Mouse (Mus musculus): ENCODE measurements around the gene Ubox5.
"Not testable (repeated sequence)": the region's sequence is repeated elsewhere in the genome, so short reads cannot be mapped to it uniquely, and the experiment has no call there.

The Ubox5 gene

DNA sequence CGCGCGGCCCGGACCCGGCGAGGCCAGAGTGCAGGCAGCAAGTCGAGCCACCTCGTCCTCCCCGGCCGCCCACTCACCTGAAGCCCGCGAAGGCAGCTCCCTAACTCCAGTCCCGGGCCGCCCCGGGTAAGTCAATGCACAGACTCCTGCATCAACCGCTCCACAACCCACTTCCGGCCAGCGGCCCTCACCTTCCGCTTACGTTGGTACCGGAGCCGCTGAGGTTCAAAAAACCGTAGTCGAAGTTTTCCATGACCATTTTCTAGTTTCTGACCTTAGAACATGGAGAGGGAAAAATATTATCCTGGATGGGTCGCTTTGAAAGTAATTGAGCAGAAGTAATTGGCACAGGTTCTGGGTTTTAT is at the start of gene Ubox5, which contains the start of gene Fastkd5:
TSS of gene Ubox5 (minus strand) at position 200 of the 365 bp plus-strand sequence.
TSS of gene Fastkd5 (minus strand) at position 189 of the 365 bp plus-strand sequence.
- peak; percentile 93 to 97 for DNase-seq

DNA sequence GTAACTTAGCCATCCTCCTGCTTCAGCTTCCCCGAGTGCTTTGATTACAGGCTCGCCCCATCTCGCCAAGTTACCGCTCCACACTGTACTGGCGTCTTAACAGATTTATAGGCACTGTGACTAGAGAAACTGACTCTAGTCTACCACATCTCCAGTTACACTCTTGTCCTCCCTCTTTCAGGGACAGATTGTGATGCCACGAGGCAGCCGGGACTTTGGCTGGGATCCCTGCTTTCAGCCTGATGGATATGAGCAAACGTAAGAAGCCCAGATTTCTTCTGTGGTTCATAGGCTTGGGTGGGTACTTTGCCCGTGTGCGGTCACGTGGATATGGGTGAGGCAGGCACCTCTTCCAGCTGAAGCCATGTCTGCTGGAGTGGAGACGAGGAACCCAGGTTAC is 49.3 kb upstream of the Ubox5 start:
- no peak for DNase-seq

DNA sequence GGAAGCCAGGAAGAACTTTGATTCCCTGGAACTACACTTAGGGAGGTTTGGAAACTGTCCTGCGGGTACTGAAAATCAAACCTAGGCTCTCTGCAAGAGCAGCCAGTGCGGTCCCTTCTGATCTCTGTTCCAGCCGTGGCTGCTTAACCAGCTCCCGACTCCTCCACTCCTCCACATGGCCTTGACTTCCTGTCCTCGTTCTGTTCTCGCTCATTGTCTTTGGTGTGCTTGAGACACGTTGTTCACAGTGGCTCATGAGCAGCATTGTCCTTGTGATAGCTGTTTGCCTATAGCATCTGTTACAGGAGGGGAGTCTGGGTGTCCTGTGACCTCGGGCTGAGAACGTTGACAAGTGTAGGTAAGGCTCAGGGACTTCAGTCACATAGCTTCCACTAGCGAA is 47.4 kb upstream of the Ubox5 start:
- DNase-seq: no peak

DNA sequence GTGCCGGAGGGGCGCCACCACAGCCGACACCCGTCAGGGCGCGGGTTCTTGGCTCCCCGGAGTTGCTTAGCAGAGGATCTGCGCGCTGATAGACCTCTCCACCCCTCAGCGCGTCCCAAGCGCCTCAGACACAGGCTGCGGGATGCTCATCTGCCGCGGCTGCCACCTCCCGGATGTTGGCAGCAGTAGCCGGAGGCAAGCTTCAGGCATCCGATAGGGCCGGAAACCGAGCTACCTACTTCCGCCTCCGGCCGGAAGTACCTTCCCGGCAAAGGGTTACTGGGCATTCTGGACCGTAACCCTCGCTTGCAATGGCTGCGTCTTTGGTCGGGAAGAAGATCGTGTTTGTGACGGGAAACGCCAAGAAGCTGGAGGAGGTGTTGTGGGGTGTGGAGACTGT is 37.7 kb upstream of the Ubox5 start, which contains the start of gene Itpa:
TSS of gene Itpa (plus strand) at position 52 of the 400 bp plus-strand sequence.
- peak; percentile 90 to 92 for DNase-seq

DNA sequence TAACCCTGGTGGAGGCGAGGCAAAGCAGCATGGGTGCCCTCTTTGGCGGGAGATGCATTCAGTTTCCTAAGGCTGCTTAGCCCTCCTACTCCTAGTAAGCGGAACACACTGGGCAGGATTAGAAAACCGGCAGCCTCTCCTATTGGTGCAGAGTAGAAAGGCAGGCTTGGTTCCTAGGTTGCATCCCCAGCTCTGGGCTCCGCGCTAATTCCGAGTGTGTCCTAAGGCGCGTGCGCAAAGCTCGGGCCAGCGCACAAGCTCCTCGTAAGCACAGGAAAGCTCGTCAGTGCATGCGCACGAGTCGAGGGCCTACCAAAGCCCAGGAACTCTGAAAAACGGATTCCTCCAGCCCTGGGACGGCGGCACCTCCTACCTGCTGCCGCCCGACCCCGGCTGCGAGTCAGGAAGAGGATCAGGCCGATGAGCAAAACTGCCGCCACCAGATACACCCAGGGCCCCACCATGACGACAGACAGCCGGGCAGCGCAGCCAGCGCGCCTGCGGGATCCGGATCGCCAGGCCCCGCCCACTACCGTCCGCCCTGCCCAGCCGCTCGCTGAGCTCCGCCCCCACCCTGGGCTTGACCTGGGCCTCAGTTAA is 34.4 kb upstream of the Ubox5 start, which contains the start of gene Ddrgk1:
TSS of gene Ddrgk1 (minus strand) at position 558 of the 600 bp plus-strand sequence.
- DNase-seq: peak; percentile 94 to 97

DNA sequence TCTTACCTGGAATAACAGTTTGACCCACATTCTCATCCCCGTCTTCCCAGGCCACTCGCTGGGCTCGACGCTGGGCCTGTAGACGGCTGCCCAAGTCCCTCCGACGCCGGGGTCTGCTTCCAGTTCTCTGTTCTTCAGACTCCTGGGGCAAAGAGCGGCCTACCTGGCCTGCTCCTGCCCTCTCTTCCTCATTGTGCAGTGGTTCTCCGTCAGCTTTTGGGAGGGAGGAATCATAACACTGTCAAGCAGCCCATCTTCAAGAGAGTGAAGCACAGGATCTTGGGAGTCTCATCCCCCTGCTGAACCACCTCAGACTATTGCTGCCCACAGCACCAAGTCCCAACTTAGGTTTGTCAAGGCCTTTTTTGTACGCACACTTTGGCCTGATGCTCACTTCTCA is 33.5 kb upstream of the Ubox5 start:
- DNase-seq: no peak

DNA sequence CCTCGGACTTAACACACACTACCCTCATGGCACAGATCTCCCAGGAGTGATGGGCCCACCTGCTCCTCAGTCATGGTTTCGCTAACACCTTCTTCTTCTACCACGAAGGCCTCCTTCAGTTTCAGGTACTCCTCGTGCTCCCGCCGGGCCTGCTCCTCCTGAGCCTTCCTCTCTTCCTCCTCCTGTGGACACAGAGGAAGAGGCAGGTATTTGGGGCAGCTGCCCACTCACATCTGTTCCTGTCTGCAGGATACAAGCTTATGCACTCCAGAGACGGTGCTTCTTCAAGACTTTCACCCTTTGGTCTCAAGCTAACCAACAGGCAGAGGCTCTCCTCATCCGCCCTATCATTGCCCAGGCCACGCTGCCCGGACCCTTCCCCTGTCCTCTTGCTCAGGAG is 28.7 kb upstream of the Ubox5 start:
- no peak for DNase-seq

DNA sequence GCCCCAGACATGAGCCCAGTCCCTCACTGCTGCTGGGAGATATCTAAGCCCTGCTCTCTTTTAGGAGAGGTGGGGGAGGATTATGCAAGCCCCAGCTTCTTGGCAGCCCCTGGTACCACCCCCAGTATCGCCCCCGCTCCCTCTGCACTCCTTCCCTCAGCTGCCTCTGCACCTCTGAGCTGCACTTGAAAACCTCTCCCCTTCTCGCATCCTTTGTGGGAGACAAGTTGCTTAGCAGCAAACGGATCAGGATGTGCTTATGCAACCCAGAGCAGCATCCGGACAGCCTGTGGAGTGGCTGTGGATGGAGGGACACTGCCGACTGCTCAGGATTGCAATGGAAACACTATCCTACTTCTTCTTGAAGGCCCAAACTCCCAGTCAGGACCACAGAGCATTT is 27.7 kb upstream of the Ubox5 start:
- DNase-seq: no peak

DNA sequence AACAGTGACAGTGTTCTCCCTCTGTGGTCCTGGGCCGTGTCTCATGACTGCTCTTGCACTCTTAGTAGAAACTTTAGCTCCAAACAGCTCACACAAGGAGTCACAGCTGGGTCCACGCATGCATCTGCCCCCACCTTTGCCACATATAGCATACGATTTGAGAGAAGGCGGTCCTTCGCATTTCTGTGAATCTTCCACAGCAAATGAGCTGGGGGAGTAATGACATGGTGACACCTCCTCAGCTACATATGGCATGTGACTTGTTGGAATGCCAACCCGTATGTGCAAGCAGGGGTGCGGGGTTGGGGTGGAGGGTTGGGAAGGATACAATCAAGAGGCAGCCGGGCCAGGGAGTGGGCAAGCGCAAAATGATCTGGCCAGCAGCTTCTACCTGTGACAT is 26.7 kb upstream of the Ubox5 start:
- DNase-seq: no peak

DNA sequence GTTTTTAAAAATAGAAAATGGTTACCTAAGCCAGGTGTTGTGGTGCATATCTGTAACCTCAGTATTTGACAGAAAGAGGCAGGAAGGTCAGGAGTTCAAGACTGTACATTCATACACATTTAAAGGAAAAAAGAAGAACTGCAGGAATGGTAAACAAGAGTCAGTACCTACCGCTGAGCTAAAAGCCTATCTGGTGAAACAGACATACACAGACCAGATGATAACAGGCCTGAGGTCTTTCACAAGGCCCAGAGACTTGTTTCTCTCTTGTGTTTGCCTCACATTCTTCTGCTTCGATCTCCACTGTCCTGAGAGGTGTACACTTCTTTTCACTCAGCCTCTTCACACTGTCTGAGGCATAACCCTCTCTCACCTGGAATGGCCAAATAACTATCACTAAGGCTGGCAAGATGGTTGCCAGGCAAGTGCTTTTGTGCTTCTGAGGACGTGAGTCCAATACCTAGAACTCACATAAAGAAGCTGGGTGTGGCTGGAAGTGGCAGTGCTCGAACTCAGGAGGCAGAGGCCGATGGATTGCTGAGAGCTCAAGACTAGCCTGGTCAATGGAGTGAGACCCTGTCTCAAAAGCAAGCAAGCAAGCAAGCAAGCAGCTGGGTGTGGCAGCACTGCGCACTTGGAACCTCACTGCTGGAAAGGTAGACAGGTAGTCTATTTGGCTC is 26.0 kb upstream of the Ubox5 start:
- no peak for DNase-seq

DNA sequence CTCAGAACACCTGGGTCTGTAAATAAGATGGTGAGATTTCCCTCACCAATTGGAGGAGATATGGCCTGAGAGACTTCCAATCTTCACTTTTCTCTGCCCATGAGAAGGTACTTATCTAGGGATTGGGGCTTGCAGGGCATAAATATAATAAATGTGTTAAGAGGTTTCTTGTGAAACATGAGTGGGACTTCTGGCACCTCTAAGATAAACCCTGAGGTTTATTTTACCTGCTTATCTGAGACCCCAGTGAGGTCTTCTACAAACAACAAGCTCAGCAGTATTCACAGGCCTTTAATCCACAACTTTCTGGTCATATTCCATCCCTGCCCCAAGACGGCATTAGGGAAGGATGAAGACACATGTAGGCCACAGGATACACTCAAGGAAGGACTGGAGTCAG is 23.9 kb upstream of the Ubox5 start:
- DNase-seq: no peak

DNA sequence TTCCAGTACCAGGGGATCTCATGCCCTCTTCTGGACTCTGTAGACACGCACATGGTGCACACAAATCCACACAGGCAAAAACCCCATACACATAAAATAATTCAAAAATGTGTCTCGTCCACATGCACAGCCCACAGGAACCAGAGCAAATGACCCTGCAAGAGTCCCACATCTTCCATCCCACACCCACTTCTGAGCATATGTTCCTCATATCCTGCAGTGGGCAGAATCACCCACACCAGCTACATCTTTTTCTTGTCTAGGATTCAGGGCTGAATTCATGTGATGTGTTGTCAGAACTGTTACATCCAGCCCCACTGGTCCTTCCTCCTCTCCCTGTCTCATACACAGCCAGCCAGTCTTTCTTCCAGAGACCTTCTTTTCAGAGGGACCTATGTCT is 23.5 kb upstream of the Ubox5 start:
- no peak for DNase-seq

DNA sequence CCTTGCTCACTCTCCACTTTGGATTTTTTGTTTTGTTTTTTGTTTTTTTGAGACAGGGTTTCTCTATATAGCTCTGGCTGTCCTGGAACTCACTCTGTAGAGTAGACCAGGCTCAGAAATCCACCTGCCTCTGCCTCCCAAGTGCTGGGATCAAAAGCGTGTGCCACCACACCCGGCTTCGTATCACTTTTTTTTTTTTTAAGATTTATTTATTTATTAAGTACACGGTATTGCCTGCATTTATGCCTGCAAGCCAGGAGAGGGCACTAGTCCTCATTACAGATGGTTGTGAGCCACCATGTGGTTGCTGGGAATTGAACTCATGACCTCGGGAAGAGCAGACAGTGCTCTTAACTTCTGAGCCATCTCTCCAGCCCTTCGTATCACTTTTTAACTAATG is 19.2 kb upstream of the Ubox5 start:
- DNase-seq: not testable (repeated sequence)

DNA sequence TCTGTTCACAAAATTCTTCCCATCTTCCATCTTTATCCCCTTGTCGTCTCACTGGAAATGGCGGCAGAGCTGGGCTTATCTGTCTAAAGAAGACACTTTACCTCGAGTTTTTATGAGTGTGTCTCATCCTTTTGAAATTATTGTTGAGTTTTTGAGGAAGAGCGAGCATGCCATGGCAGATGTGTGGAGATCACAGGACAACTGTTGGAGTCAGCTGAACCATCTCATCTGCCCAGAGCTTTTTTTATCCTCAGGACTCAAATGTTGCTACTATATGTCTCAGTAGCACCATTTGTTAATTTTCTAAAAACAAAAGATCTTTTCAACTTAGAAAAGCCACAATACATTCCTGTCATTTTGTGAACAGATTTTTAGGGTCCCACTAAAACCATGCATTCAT is 15.4 kb upstream of the Ubox5 start:
- no peak for DNase-seq

DNA sequence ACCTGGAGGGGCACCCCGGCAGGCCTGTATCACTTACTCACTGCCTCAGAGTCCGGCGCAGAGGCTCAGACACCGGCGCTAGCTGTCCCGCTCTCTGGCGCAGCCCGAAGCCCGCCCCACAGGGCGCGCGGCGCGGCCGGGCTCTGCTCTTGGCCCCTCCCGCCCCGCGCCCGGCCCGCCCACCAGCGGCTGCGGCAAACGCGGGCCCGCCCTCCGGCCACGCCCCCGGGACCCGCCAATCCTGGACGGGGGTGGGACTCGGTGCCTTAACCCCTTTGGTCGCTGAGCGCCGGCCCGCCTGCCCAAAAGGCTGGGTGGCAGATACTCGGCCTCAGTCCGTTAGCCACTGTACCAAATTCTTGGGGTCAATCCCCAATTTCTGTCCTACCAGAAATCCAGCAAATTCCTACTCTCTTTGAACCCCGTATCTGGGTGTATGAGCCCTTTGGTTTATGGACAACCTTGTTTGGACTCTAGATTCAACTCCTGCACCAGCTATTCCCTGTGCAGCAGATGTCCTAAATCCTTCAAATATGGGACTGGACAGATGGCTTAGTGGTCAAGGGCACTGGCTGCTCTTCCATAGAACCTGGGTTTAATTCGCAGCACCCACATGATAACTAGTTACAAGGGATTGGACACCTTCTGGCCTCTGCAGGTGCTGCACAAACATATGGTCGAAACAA is 13.0 kb upstream of the Ubox5 start, which contains the start of gene Lzts3:
TSS of gene Lzts3 (minus strand) at position 120 of the 686 bp plus-strand sequence.
- peak; percentile 95 to 98 for DNase-seq

DNA sequence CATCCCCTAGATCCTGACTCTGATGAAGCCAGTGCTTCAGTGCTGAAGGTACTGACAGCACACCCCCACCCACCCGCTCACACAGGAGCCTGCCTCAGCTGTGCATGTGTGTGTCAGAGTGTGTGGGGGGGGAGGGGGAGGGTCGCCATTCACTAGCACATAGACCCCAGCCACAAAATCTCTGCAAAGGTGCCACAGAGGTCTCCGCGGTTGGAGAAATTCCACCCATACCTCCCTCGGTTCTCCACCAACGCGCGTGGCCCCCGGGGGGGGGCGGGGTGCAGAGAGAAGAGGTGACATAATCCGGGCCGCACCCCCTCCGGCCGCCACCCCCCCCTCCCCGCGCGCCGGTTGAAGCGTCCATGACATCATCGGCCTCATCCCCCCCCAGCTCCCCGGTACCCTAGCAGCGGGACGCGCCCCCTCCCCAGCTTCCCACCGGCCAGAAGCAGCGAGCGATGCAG is 12.4 kb upstream of the Ubox5 start:
- DNase-seq: no peak

DNA sequence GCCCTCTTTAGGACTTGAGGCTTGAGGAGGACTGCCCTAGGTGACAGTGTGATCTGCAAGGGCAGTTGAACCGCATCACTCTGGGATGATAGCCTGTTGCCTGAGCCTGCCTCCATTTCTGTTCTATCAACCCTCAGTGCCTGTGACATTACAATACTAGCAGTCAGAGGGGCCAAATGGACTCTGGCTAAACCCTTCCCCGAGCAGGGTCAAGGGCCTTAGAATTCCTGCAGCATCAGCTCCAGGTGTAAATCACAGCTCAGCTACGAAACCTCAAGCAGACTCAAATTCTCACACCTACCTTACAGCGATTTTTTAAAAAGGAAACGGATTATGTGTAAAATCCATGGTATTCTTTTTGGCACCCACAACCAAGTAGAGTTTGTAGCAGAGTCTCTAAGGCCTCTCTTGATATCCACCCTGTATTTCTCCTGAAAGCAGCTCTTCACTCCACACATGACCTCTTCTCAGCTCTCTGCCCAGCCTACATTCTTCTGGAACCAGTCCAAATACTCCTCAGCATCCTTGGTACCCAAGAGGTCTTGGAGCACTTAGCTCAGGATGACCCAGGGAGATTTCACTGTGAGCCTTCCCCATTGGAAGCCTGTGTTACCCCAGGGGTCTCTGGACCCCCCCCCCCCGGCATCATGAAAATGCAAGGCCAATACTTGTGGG is 11.7 kb upstream of the Ubox5 start:
- peak; percentile 46 to 61 for DNase-seq

DNA sequence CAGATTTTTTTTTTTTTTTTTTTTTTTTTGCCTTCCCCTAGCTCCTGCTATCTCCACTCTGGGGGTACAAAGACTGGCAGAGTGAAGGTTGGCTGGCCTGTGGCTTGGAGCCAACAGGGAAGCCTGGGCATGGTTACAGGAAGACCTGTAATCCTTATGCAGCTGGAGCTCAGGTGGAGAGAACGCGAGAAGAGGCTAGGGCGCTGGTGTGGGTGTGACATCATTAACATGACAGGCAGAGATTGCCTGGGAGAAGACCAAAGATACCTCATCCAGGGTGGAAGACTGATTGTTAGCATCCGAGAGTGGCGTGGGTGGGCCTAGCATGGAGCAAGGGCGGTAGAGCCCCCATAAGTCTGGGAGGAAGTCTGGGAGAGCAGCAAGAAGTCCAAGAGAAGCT is 9.4 kb upstream of the Ubox5 start:
- peak in 1 of 2 experiments; percentile 72 for DNase-seq

DNA sequence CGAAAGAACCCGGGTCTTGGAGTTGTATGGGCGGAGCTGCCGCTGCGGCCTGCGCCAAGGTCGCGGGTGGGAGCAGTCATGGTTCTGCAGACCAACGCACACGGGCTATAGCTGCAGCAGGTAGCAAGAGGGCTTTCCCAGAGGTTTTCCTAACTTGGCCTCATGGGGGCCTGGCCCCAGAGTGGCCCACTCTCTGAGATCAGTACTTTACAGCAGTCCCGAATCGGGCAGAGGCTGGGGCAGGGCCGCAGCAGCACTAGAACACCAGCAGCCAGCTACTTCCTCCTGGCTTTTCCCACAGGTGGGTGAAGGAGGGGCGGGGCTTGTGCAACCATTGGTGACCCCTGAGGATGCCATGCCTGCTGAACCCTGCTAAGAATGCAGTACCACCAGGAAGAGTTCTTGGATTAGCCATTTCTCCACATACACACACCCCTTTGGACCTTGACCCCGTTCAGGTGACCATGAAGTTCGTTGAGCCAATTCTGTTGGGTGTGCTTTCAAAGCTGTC is 8.3 kb upstream of the Ubox5 start:
- peak; percentile 93 to 95 for DNase-seq

DNA sequence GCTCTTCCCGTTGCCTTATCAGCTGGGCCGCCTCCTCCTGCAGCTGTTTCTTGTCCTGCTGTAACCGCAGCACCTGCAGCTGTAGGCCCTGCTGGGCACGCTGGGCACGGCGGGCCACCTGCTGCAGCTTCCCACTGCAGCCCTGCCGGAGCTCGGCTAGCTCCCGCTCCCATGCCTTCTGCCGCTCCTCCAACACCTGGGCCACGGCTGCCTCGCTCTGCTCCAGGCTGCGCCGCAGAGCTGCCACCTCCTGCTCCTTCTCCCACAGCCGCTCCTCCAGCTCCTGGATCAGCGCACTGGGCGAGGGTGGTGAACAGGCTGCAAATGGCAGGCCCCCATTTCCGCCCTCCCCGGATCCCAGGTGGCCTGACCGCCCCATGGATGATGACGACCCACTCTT is 6.0 kb upstream of the Ubox5 start:
- DNase-seq: peak in 1 of 2 experiments; percentile 23

DNA sequence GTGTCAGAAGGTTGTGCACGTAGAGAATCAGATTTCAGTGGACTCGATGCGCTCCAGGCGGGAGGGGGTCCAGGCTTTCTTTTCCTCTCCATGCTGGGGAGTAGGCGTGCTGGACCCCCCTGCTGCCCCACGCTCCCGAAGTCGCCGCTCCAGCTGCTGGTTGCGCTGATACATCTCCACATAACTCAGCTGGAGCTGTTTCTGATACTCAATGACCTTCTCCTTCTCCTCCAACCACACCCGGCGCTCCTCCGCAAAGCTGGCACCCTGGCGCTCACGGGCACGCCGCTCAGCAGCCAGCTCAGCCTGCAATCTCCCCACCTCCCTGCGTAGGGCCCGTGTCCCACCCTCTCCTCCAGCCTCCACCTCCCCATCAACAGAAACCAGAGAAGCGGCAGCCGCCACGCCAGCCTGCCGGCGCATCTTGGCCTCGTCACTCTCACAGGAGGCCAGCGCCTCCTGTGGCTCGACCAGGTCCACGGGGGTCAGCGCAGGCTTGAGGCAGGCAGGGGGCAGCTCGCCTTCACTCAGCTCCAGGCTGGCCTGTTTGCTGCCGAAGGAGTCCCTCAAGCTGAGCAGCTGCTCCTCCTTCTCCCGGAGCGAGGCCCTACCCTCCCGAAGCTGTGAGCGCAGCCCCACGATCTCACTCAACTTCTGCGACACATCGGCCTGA is 5.0 kb upstream of the Ubox5 start:
- peak in 1 of 2 experiments; percentile 38 for DNase-seq

Data from kidney, postnatal 36 days (tissue).